Mouse (Mus musculus): ENCODE data around the gene Prr13.

GRCm38 (mm10) chr15:102432046-102432445 lies 26.8 kb upstream of the Prr13 start:
- TF ChIP-seq CTCF (IDR thresholded peaks at IDR 0.05; ENCODE audit: borderline replicate concordance, extremely low read depth, insufficient read depth, insufficient read length): no peak
- TF ChIP-seq POLR2A (IDR thresholded peaks at IDR 0.05; ENCODE audit: borderline replicate concordance, extremely low read depth, insufficient read depth, insufficient read length, poor library complexity, severe bottlenecking): no peak

Measured in brain, embryonic 14.5 days (tissue).